ENCODE assay signal across 13 mouse cellular contexts in genomic region chr19:16875631-16876457, GRCm38 (mm10). TPM values are rescaled to one million over a fixed set of nuclear protein-coding genes. Genes with fewer than 3 reads are reported as not detected.
DNase-seq lines count a peak whose midpoint lies in the region; ATAC-seq and TF ChIP-seq lines count a peak whose summit lies in the region.
"Had no signal": no experiment of that assay in that cellular context is flagged by ENCODE, and none has a peak within 500 bp of the region (broad histone marks: within the 10 kb centered on the region; RNA-seq: fewer than 3 reads in every experiment).

No protein-coding gene starts in this region.

- H3K4me2 ChIP-seq in heart, embryonic 12.5 days = peak overlapping the region; percentile 45
- H3K4me2 ChIP-seq in embryonic facial prominence, embryonic 12.5 days (replicated peaks) = peak overlapping the region; percentile 36
- peak overlapping the region; percentile 18; the same call in 1 of the 2 replicates for H3K4me2 ChIP-seq in limb, embryonic 11.5 days (ENCODE audit: low read depth, severe bottlenecking)
- H3K4me2 ChIP-seq: liver, embryonic 15.5 days had no signal

- intact Hi-C loops in heart, postnatal 25 days (cut with DNase I) = no loop called here

- H3K27me3 ChIP-seq in heart, embryonic 12.5 days (replicated peaks) = peaks cover 91% of the 10 kb centered on the region
- peaks cover 91% of the 10 kb centered on the region for H3K27me3 ChIP-seq in E14TG2a.4 (ENCODE audit: insufficient read depth, low read length)
- H3K27me3 ChIP-seq in embryonic facial prominence, embryonic 12.5 days = peaks cover 90% of the 10 kb centered on the region
- H3K27me3 ChIP-seq in limb, embryonic 11.5 days (ENCODE audit: control insufficient read depth, insufficient read depth, low read length) = peaks cover 83% of the 10 kb centered on the region

- no peak for DNase-seq in heart, postnatal 25 days (ENCODE audit: low spot score)
- DNase-seq in limb, embryonic 11.5 days (ENCODE audit: low spot score) = peak; percentile 59
- DNase-seq in adrenal gland, adult 8-10 months = no peak
- DNase-seq in cerebellum, adult 9-11 months = no peak
- no peak for DNase-seq in left cerebral cortex, adult 8-10 months (ENCODE audit: low spot score in 2 of 2)
- DNase-seq: right cerebral cortex, postnatal 4 days had no signal

- no peak overlapping the region for H3K27ac ChIP-seq in heart, embryonic 12.5 days (ENCODE audit: poor library complexity, severe bottlenecking)
- no peak overlapping the region for H3K27ac ChIP-seq in embryonic facial prominence, embryonic 12.5 days
- no peak overlapping the region for H3K27ac ChIP-seq in limb, embryonic 11.5 days (replicated peaks; ENCODE audit: low read depth, low read length)
- H3K27ac ChIP-seq: liver, embryonic 15.5 days had no signal

- no peak for ATAC-seq in heart, embryonic 12.5 days (ENCODE audit: insufficient number of reproducible peaks, low FRiP score)
- ATAC-seq in embryonic facial prominence, embryonic 12.5 days (ENCODE audit: insufficient number of reproducible peaks, insufficient read depth, low FRiP score, low TSS enrichment) = no peak
- no peak for ATAC-seq in limb, embryonic 11.5 days (ENCODE audit: insufficient number of reproducible peaks, low FRiP score, low TSS enrichment, low read depth)
- ATAC-seq: intestine, embryonic 16.5 days had no signal

- no peak for TF ChIP-seq CTCF in E14TG2a.4 (conservative IDR thresholded peaks at IDR 0.05; ENCODE audit: low read length)

- H3K36me3 ChIP-seq in heart, embryonic 12.5 days = no peaks in the 10 kb centered on the region
- no peaks in the 10 kb centered on the region for H3K36me3 ChIP-seq in E14TG2a.4 (ENCODE audit: insufficient read depth, low read length)
- no peaks in the 10 kb centered on the region for H3K36me3 ChIP-seq in embryonic facial prominence, embryonic 12.5 days
- H3K36me3 ChIP-seq in limb, embryonic 11.5 days (ENCODE audit: control insufficient read depth, insufficient read depth, low read length) = no peaks in the 10 kb centered on the region
- H3K36me3 ChIP-seq: liver, embryonic 15.5 days had no signal

- H3K4me1 ChIP-seq in heart, embryonic 12.5 days (replicated peaks) = peaks cover 40% of the 10 kb centered on the region
- peaks cover 54% of the 10 kb centered on the region for H3K4me1 ChIP-seq in E14TG2a.4 (replicated peaks; ENCODE audit: low read depth, low read length)
- peaks cover 35% of the 10 kb centered on the region for H3K4me1 ChIP-seq in embryonic facial prominence, embryonic 12.5 days
- H3K4me1 ChIP-seq in limb, embryonic 11.5 days (ENCODE audit: control insufficient read depth, insufficient read depth, low read length) = peaks cover 12% of the 10 kb centered on the region; the same call in 1 of the 2 replicates

- H3K4me3 ChIP-seq in heart, embryonic 12.5 days = peak overlapping the region; percentile 11; the same call in 1 of the 2 replicates
- H3K4me3 ChIP-seq in E14TG2a.4 (replicated peaks; ENCODE audit: low read length) = peak overlapping the region; percentile 64
- H3K4me3 ChIP-seq in embryonic facial prominence, embryonic 12.5 days = peak overlapping the region; percentile 12; the same call in 1 of the 2 replicates
- 0 out of 2 replicates have a peak overlapping the region, but pooled peaks have one; percentile 5 for H3K4me3 ChIP-seq in limb, embryonic 11.5 days (ENCODE audit: low read depth, low read length)
- H3K4me3 ChIP-seq: liver, embryonic 15.5 days had no signal

- H3K9ac ChIP-seq in heart, embryonic 12.5 days = no peak overlapping the region
- no peak overlapping the region for H3K9ac ChIP-seq in embryonic facial prominence, embryonic 12.5 days
- H3K9ac ChIP-seq in limb, embryonic 11.5 days (ENCODE audit: low read length) = no peak overlapping the region
- H3K9ac ChIP-seq: liver, embryonic 15.5 days had no signal

- H3K9me3 ChIP-seq in heart, embryonic 12.5 days (replicated peaks) = no peaks in the 10 kb centered on the region
- no peaks in the 10 kb centered on the region for H3K9me3 ChIP-seq in E14TG2a.4 (ENCODE audit: low read length)
- no peaks in the 10 kb centered on the region for H3K9me3 ChIP-seq in embryonic facial prominence, embryonic 12.5 days
- H3K9me3 ChIP-seq in limb, embryonic 11.5 days (ENCODE audit: control insufficient read depth, low read length) = no peaks in the 10 kb centered on the region
- H3K9me3 ChIP-seq: liver, embryonic 15.5 days had no signal

- WGBS in heart, embryonic 12.5 days = under 1% methylated on average over 34 of the region's 34 CpGs
- WGBS in embryonic facial prominence, embryonic 12.5 days = 2% methylated on average over 34 of the region's 34 CpGs
- under 1% methylated on average over 34 of the region's 34 CpGs for WGBS in limb, embryonic 11.5 days

RNA-seq across cellular contexts. Expression of gene Foxb2, which starts 2.2 kb away (rescaled TPM):
- not detected in 2 replicates for polyA plus RNA-seq in heart, embryonic 12.5 days (2016; fragmentation: Nextera tagmentation; extraction: Ambion mirVana)
- total RNA-seq in heart, postnatal 25 days (2021) = not detected
- polyA plus RNA-seq in embryonic facial prominence, embryonic 12.5 days (2016; fragmentation: Nextera tagmentation; extraction: Ambion mirVana) = 0.22 and 0.29 TPM in 2 replicates
- polyA plus RNA-seq in limb, embryonic 11.5 days (2014; fragmentation: Nextera tagmentation; extraction: Ambion mirVana) = not detected in 2 replicates
- not detected for total RNA-seq in adrenal gland, adult 8-10 months (2022)
- not detected for total RNA-seq in left cerebral cortex, adult 8-10 months (2022)
- total RNA-seq: layer of hippocampus, adult 8-10 months had no signal
- polyA plus RNA-seq: C2C12; intestine, embryonic 16.5 days; liver, embryonic 15.5 days had no signal

Comparison
In these comparisons a context has a peak if more than half of its experiments do, and no peak if none do; other contexts are left out.
1. H3K4me3 ChIP-seq: peak in every context shown above with its lines; median percentile 64 in E14TG2a.4; 12 in embryonic facial prominence, embryonic 12.5 days; 11 in heart, embryonic 12.5 days; 5 in limb, embryonic 11.5 days.